Mouse (Mus musculus) brain, embryonic 14.5 days (tissue): ENCODE data around the gene Ankmy2.

ENCODE experiments used
- CTCF ChIP-seq: fragments of 200-500 bp; IDR thresholded peaks from 2 replicates; pipeline ENCODE4 v1.5.1; 2012; ENCODE audit warnings: inconsistent platforms, mild to moderate bottlenecking, moderate library complexity, borderline replicate concordance; ENCODE audit not compliant: insufficient read depth, insufficient read length; ENCODE audit errors: extremely low read depth
- POLR2A ChIP-seq: fragments of 200-500 bp; IDR thresholded peaks from 2 replicates; pipeline ENCODE4 v1.6.1; 2012; ENCODE audit warnings: mild to moderate bottlenecking, inconsistent platforms, borderline replicate concordance; ENCODE audit not compliant: poor library complexity, insufficient read depth, insufficient read length, severe bottlenecking; ENCODE audit errors: extremely low read depth

GRCm38 (mm10) chr12:36187081-36187480, 30.2 kb downstream of the Ankmy2 start:
- TF ChIP-seq CTCF (no peak), POLR2A (no peak)
